Mouse (Mus musculus): ENCODE data around the gene Ece1. TPM values are rescaled to one million over a fixed set of nuclear protein-coding genes. Genes with fewer than 3 reads are reported as not detected.

Gene Ece1
- polyA plus RNA-seq, 1 experiment: 65.4 TPM

DNA sequence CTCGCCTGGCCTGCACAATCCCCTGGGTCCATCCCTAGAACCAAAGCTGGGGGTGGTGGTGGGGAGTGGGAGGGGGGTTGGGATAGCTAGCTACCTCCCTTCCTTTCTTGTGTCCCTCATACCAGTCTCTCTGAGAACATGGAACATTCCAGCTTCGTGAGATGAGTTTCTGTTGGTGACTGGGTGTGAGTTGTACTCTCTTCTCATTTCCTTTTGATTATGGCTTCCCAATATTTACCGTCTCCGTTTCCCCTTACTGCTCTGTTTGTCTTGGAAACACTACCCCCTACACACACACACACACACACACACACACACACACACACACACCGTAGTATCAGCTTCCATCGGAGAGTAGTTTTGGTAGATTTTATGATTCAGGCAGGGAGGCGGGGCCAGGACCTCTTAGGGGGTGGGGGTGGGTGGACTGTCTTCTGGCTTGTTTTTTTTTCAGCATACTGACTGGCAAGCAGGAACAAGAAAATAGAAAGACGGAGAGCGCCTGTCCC is 68.5 kb downstream of the Ece1 start:
- TF ChIP-seq POLR2A (IDR thresholded peaks at IDR 0.05; ENCODE audit: low read depth, low read length) (0 out of 2 replicates have a peak, but pooled peaks have one; percentile 15), CTCF (IDR thresholded peaks at IDR 0.05; ENCODE audit: borderline replicate concordance, insufficient read depth, low read length) (no peak)
- peaks cover 17% of the 10 kb centered on the region for H3K4me1 ChIP-seq (ENCODE audit: control insufficient read depth, insufficient read depth, low read length)
- H3K27ac ChIP-seq (ENCODE audit: insufficient read depth, low read length): peak overlapping the region; percentile 86
- H3K4me3 ChIP-seq (ENCODE audit: insufficient read depth, low read length): no peak overlapping the region

DNA sequence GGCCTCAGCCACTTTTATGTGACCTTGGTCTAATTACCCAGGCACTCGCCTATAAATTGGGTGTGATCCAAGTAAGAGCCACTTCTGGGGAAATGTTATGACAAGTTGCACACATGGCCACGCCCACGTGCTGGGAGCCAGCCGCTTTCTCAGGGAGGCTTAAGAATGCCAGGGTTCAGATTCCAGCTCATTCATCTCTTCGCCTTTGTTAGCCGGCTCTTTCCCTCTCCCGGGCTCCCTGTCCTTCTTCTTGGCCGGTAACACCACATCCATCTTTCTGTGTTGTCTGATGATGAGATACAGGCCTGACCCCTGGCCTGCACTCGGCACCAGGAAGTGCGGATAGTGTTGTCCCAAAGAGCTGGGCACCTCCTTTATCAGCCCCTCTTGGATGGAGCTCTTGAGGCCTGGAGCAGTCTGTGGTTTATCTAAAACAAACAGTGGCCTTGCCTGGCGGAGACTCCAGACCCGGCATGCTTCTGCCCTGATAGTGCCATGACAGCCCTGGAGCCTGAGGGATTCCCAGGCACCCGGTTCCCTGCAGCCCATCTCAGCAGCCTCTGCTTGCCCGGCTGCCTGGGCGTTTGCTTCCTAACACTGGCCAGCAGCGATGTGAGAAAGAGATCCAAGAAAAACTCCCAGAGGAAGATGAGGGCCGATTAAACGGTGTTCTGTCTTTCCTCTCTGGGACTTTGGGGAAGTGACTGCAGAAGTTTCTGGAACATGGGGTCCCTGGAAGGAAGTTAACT is 69.1 kb downstream of the Ece1 start:
- no peak for TF ChIP-seq POLR2A (IDR thresholded peaks at IDR 0.05; ENCODE audit: low read depth, low read length)
- no peak for TF ChIP-seq CTCF (IDR thresholded peaks at IDR 0.05; ENCODE audit: borderline replicate concordance, insufficient read depth, low read length)
- H3K27ac ChIP-seq (ENCODE audit: insufficient read depth, low read length): peak overlapping the region; percentile 86
- H3K4me1 ChIP-seq (ENCODE audit: control insufficient read depth, insufficient read depth, low read length): peaks cover 17% of the 10 kb centered on the region
- no peak overlapping the region for H3K4me3 ChIP-seq (ENCODE audit: insufficient read depth, low read length)

DNA sequence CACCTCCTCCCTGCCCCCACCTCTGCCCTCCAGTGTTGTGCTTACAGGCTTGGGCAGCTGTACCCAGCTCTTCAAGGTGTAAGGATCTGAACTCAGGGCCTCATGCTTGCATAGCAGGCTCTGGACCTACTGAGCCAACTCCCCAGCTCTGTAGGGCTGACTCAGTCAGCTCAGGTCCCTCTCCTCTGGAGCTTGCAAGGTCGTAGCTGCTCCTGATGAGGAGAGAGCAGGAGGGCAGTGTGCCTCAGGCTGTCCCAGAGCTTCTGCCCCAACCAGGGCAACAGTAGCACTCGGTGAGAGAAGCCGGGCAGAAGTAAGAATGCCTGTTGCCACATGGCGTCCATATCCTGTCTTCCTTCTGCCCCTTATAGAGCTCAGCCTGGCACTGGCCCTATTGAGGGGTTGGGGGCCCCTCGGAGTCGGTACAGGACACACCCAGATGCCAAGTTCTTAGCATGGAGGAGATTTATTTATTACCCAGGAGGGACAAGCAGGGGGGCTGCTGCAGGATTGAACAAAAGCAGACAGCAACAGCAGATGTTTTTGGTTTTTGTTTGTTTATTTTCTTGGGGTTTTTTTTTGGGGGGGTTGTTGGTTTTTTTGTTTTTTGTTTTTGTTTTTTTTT is 70.6 kb downstream of the Ece1 start:
- Histone ChIP-seq H3K27ac (ENCODE audit: insufficient read depth, low read length) (no peak overlapping the region), H3K4me1 (ENCODE audit: control insufficient read depth, insufficient read depth, low read length) (peaks cover 17% of the 10 kb centered on the region), H3K4me3 (ENCODE audit: insufficient read depth, low read length) (no peak overlapping the region)
- no peak for TF ChIP-seq CTCF (IDR thresholded peaks at IDR 0.05; ENCODE audit: borderline replicate concordance, insufficient read depth, low read length)
- TF ChIP-seq POLR2A (IDR thresholded peaks at IDR 0.05; ENCODE audit: low read depth, low read length): no peak

DNA sequence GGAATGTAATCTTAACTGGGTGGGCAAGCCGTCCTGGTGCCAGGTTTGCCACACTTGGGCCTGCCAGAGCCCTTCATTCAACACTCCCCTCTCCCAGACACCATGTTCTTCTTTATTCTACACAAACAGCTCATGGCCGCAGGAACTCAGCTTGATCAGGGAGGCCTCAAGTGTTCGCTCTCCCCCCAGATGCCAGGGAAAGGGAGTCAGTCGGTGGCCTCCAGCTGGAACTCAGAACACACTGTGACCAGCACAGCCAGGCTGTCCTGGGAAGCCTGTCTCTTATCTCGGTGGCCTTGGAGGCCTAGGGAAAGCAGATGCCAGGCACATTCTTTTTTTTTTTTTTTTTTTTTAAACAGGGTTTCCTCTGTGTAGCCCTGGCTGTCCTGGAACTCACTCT is 71.3 kb downstream of the Ece1 start:
- H3K4me1 ChIP-seq (ENCODE audit: control insufficient read depth, insufficient read depth, low read length): peaks cover 17% of the 10 kb centered on the region
- TF ChIP-seq POLR2A (IDR thresholded peaks at IDR 0.05; ENCODE audit: low read depth, low read length) (no peak), CTCF (IDR thresholded peaks at IDR 0.05; ENCODE audit: borderline replicate concordance, insufficient read depth, low read length) (no peak)
- H3K27ac ChIP-seq (ENCODE audit: insufficient read depth, low read length): no peak overlapping the region
- H3K4me3 ChIP-seq (ENCODE audit: insufficient read depth, low read length): no peak overlapping the region

DNA sequence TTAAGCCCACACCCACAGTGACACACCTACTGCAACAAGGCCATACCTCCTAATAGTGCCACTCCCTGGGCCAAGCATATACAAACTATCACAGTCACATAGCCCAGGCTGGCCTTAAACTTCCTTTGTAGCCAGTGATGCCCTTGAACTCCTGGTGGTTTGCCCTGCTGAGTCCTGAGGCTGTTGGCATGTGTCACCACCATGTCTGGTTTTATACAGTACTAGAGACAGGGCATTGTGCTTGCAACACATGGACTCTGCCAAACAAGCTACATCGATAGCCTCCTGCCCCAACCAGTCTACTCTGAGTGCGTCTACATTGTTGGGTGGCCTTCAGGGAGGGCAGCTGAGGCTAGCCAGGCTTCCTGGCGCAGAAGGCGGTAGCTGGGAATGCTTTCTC is 74.1 kb downstream of the Ece1 start:
- Histone ChIP-seq H3K4me3 (ENCODE audit: insufficient read depth, low read length) (no peak overlapping the region), H3K27ac (ENCODE audit: insufficient read depth, low read length) (no peak overlapping the region), H3K4me1 (ENCODE audit: control insufficient read depth, insufficient read depth, low read length) (peaks cover 8% of the 10 kb centered on the region; the same call in 1 of the 2 replicates)
- no peak for TF ChIP-seq CTCF (IDR thresholded peaks at IDR 0.05; ENCODE audit: borderline replicate concordance, insufficient read depth, low read length)
- no peak for TF ChIP-seq POLR2A (IDR thresholded peaks at IDR 0.05; ENCODE audit: low read depth, low read length)

DNA sequence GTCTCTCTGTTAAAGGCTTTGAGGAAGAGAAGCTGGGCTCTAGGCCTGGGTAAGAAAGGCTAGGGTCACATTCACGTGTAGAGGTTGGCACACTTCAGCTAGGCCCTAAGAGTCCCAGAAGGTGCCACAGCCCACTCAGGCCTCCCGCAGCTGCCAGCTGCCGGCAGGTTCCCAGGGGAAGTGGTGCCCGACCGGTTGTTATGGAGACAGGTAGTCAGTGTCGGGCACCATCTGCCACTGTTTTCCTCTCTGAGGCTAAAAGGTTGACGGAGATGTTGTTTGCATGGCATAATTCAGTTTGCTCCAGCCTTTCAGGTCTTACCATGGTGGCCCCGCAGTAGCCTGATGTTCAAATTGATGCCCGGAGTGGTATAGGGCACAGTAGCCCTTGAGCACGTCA is 78.0 kb downstream of the Ece1 start:
- Histone ChIP-seq H3K27ac (ENCODE audit: insufficient read depth, low read length) (no peak overlapping the region), H3K4me3 (ENCODE audit: insufficient read depth, low read length) (no peak overlapping the region), H3K4me1 (ENCODE audit: control insufficient read depth, insufficient read depth, low read length) (peaks cover 8% of the 10 kb centered on the region; the same call in 1 of the 2 replicates)
- TF ChIP-seq CTCF (IDR thresholded peaks at IDR 0.05; ENCODE audit: borderline replicate concordance, insufficient read depth, low read length): no peak
- TF ChIP-seq POLR2A (IDR thresholded peaks at IDR 0.05; ENCODE audit: low read depth, low read length): no peak

DNA sequence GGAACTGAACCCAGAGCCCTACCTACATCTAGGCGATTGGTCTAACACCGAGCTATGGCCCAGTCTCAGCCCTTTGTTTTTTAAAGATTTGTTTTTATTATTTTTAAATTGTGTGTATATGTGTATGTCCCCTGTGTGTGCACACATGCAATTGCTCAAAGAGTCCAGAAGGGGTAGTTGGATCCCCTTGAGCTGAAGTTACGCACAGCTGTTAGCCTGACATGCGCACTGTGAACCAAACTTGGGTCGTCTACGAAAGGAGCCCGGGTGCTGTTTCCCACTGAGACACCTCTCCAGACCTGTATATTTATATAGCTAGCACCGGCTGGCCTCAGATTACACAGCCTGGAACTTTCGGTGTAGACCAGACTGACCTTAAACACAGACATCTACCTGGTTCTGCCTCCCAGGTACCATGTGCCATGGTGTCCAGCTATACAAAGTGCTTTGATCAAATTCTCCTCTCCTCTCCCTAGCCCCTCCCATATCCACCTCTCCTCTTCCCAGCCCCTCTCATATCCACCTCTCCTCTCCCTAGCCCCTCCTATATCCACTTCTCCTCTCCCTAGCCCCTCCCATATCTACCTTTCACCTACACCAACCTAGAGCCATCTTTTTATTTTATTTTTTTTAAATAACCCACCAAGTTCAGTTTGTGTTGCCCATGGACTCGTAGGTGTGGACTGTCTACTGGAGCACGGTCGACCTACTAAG is 79.3 kb downstream of the Ece1 start:
- Histone ChIP-seq H3K4me3 (ENCODE audit: insufficient read depth, low read length) (no peak overlapping the region), H3K27ac (ENCODE audit: insufficient read depth, low read length) (peak overlapping the region; percentile 52; the same call in 1 of the 2 replicates), H3K4me1 (ENCODE audit: control insufficient read depth, insufficient read depth, low read length) (peaks cover 8% of the 10 kb centered on the region; the same call in 1 of the 2 replicates)
- TF ChIP-seq CTCF (IDR thresholded peaks at IDR 0.05; ENCODE audit: borderline replicate concordance, insufficient read depth, low read length) (no peak), POLR2A (IDR thresholded peaks at IDR 0.05; ENCODE audit: low read depth, low read length) (no peak)

DNA sequence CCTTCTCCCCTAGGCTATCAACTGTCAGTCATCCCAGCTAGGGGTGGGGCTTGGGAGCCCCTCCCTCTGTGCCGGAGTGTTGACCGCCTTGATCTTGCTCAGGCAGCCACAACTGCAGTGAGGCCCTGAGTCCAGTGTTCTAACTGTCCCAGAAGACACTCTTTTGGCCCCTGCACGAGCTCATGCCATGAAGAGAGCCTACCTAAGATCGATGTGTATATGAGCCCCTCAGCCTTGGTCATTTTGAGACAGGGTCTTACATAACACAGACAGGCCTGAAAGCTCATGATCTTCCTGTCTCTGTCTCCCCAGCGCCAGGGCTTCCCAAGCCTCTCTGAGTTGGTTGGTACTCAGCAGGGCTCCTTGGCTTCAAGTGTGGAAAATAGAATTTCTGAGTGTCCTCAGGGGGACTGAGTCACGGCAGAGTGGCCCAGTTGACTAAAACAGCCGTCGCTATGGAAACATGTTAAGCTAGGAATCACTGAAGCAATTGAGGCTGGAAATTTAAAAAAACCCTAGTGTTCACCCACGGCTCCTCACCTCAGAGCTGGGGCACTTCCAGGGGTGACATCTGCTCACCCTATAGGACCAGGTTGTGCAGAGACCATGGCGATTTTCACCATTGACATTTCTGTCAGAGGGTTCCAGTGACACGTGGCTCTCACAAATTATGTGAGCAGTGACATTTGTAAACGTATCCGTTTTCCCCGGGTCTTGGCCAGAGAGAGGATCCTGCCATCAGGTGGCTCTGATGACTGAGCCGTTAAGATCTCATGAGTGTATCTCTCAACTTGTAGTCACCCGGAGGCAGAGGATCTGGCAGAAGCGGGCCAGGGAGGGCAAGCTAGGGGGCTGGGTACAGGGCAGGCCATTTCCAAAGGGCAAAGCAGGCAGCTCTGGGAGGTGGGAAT is 80.1 kb downstream of the Ece1 start:
- Histone ChIP-seq H3K4me3 (ENCODE audit: insufficient read depth, low read length) (no peak overlapping the region), H3K4me1 (ENCODE audit: control insufficient read depth, insufficient read depth, low read length) (peaks cover 8% of the 10 kb centered on the region; the same call in 1 of the 2 replicates), H3K27ac (ENCODE audit: insufficient read depth, low read length) (peak overlapping the region; percentile 52)
- TF ChIP-seq CTCF (IDR thresholded peaks at IDR 0.05; ENCODE audit: borderline replicate concordance, insufficient read depth, low read length) (no peak), POLR2A (IDR thresholded peaks at IDR 0.05; ENCODE audit: low read depth, low read length) (no peak)

All from embryonic fibroblast, embryonic 13.5 days (primary cell).